Mouse (Mus musculus): Measurements from ENCODE around the gene Mto1. TPM values are rescaled to one million over a fixed set of nuclear protein-coding genes. Genes with fewer than 3 reads are reported as not detected.
A peak's percentile ranks its signal among the peaks of the same experiment; 100 is the strongest.

Mto1 gene
- total and polyA plus RNA-seq, 3 experiments = 13.8 to 22.9 (median 22.5) TPM

GRCm38 (mm10) chr9:78488890-78489420, 40.9 kb downstream of the Mto1 start, which contains the start of gene Eef1a1:
Gene Eef1a1 (minus strand): TSS chr9:78489151.
- Histone ChIP-seq H3K9me3 (replicated peaks; ENCODE audit: low read length) (no peaks in the 10 kb centered on the region), H3K4me3 (replicated peaks in 1 of 3; ENCODE audit: low read depth in 2 of 3, low read length in 2 of 3, poor library complexity in 1 of 3) (peak within 1 kb of the TSS; percentile 48 to 72 (median 61)), H3K36me3 (replicated peaks in 1 of 2; ENCODE audit: control insufficient read depth in 1 of 2, insufficient read depth in 1 of 2, low read length in 1 of 2) (no peaks in the 10 kb centered on the region), H3K4me1 (ENCODE audit: control insufficient read depth in 1 of 2, insufficient read depth in 2 of 2) (peaks cover 13 to 53% of the 10 kb centered on the region in 2 experiments; a peak in 3 of 4 replicates), H3K9ac (ENCODE audit: insufficient read depth, low read depth) (peak within 1 kb of the TSS; percentile 86), H3K27me3 (replicated peaks) (no peaks in the 10 kb centered on the region), H3K4me2 (ENCODE audit: insufficient read depth, low read depth, poor library complexity, severe bottlenecking) (peak within 1 kb of the TSS; percentile 86), H3K79me2 (replicated peaks; ENCODE audit: control insufficient read depth, extremely low read depth, insufficient read depth, poor library complexity, severe bottlenecking) (no peaks in the 10 kb centered on the region), H3K27ac (ENCODE audit: insufficient read depth, low read depth) (peak within 1 kb of the TSS; percentile 95)
- dilution Hi-C loops (cut with MboI; ENCODE audit: extremely low pct_ligation_motif_present, extremely low pct_unique_long_range_greater_than_20kb, low sequenced_read_pairs) (no loop called here), in situ Hi-C loops (cut with MboI; ENCODE audit: low pct_ligation_motif_present, low pct_unique_long_range_greater_than_20kb, low sequenced_read_pairs) (no loop called here)
- TF ChIP-seq NRF1 (IDR thresholded peaks at IDR 0.05; ENCODE audit: low read depth, low read length) = no peak
- TF ChIP-seq MYC (IDR thresholded peaks at IDR 0.05; ENCODE audit: low read depth, low read length) = no peak
- TF ChIP-seq IRF4 (IDR thresholded peaks at IDR 0.05; ENCODE audit: low read depth, low read length) = peak; percentile 9; the same call in 1 of the 2 replicates
- TF ChIP-seq HCFC1 (IDR thresholded peaks at IDR 0.05; ENCODE audit: low read depth, low read length) = 0 out of 2 replicates have a peak, but pooled peaks have one; percentile 2
- no peak for TF ChIP-seq SMC3 (IDR thresholded peaks at IDR 0.05; ENCODE audit: low read depth, low read length)
- 0 out of 2 replicates have a peak, but pooled peaks have one; percentile 7 for TF ChIP-seq JUN (IDR thresholded peaks at IDR 0.05; ENCODE audit: insufficient read depth, low read depth, low read length)
- peak; percentile 44; the same call in 1 of the 2 replicates for TF ChIP-seq JUND (conservative IDR thresholded peaks at IDR 0.05; ENCODE audit: low read depth, low read length)
- TF ChIP-seq CTCF (conservative IDR thresholded peaks at IDR 0.05 in 1 of 2, IDR thresholded peaks at IDR 0.05 in 1 of 2; ENCODE audit: low read depth in 2 of 2, low read length in 2 of 2) = no peak
- no peak; the same call in 1 of the 2 replicates for TF ChIP-seq CHD1 (IDR thresholded peaks at IDR 0.05; ENCODE audit: low read depth, low read length)
- peak; percentile 81 for TF ChIP-seq POLR2A (IDR thresholded peaks at IDR 0.05; ENCODE audit: low read depth, low read length)
- peak; percentile 77 for TF ChIP-seq ELF1 (IDR thresholded peaks at IDR 0.05; ENCODE audit: low read depth, low read length)
- peak; percentile 56; the same call in 1 of the 2 replicates for TF ChIP-seq NELFE (IDR thresholded peaks at IDR 0.05; ENCODE audit: low read depth, low read length)
- peak; percentile 49; the same call in 1 of the 2 replicates for TF ChIP-seq MAZ (IDR thresholded peaks at IDR 0.05; ENCODE audit: low read depth, low read length)
- TF ChIP-seq TBP (conservative IDR thresholded peaks at IDR 0.05; ENCODE audit: low read depth, low read length) = peak; percentile 55; the same call in 1 of the 2 replicates
- no peak for TF ChIP-seq USF1 (IDR thresholded peaks at IDR 0.05; ENCODE audit: low read depth, low read length)
- peak; percentile 52; the same call in 1 of the 2 replicates for TF ChIP-seq BHLHE40 (IDR thresholded peaks at IDR 0.05; ENCODE audit: low read depth, low read length)
- TF ChIP-seq MAFK (IDR thresholded peaks at IDR 0.05; ENCODE audit: insufficient replicate concordance, low read length) = no peak
- peak; percentile 71; the same call in 1 of the 2 replicates for TF ChIP-seq ETS1 (conservative IDR thresholded peaks at IDR 0.05; ENCODE audit: low read depth, low read length)
- TF ChIP-seq PAX5 (IDR thresholded peaks at IDR 0.05; ENCODE audit: low read length) = no peak
- no peak for TF ChIP-seq MXI1 (IDR thresholded peaks at IDR 0.05; ENCODE audit: low read depth, low read length)
- no peak for TF ChIP-seq UBTF (IDR thresholded peaks at IDR 0.05; ENCODE audit: low read depth, low read length)
- TF ChIP-seq ZNF384 (IDR thresholded peaks at IDR 0.05; ENCODE audit: low read depth, low read length) = no peak
- TF ChIP-seq ZKSCAN1 (IDR thresholded peaks at IDR 0.05; ENCODE audit: borderline replicate concordance, low read depth, low read length) = no peak
- TF ChIP-seq RCOR1 (conservative IDR thresholded peaks at IDR 0.05; ENCODE audit: low read depth, low read length) = peak; percentile 84; the same call in 1 of the 2 replicates
- no peak for TF ChIP-seq POLR2AphosphoS2 (IDR thresholded peaks at IDR 0.05; ENCODE audit: low read depth, low read length)
- TF ChIP-seq USF2 (conservative IDR thresholded peaks at IDR 0.05; ENCODE audit: low read depth, low read length) = no peak
- no peak for TF ChIP-seq MEF2A (IDR thresholded peaks at IDR 0.05; ENCODE audit: borderline replicate concordance, low read depth, low read length)
- 0 out of 2 replicates have a peak, but pooled peaks have one; percentile 38 for TF ChIP-seq E2F4 (IDR thresholded peaks at IDR 0.05; ENCODE audit: insufficient replicate concordance, low read depth, low read length)
- peak; percentile 72 for TF ChIP-seq TCF12 (IDR thresholded peaks at IDR 0.05; ENCODE audit: low read depth, low read length)
- TF ChIP-seq MAX (IDR thresholded peaks at IDR 0.05; ENCODE audit: low read length) = no peak
- no peak for TF ChIP-seq KAT2A (IDR thresholded peaks at IDR 0.05; ENCODE audit: insufficient replicate concordance, low read length)
- peak; percentile 83; the same call in 1 of the 2 replicates for TF ChIP-seq CHD2 (IDR thresholded peaks at IDR 0.05; ENCODE audit: low read length)
- no peak; the same call in 1 of the 2 replicates for TF ChIP-seq SIN3A (IDR thresholded peaks at IDR 0.05; ENCODE audit: low read length)
- DNase-seq (ENCODE audit: extremely low read depth) = peak; percentile 90
